Mouse (Mus musculus): ENCODE data around the gene Nbeal2. TPM values are rescaled to one million over a fixed set of nuclear protein-coding genes. Genes with fewer than 3 reads are reported as not detected.

Nbeal2 gene
- polyA plus RNA-seq, 1 experiment from 2014 or later: 2.4 TPM

GRCm38 (mm10) chr9:110667219-110667836, 13.4 kb upstream of the Nbeal2 start:
- H3K27me3 ChIP-seq (ENCODE audit: control insufficient read depth, insufficient read depth, low read length): no peaks in the 10 kb centered on the region
- H3K4me1 ChIP-seq (replicated peaks; ENCODE audit: control insufficient read depth, insufficient read depth, low read length): no peaks in the 10 kb centered on the region
- ATAC-seq (ENCODE audit: low FRiP score) (no peak), DNase-seq (ENCODE audit: low spot score) (no peak)
- no peak overlapping the region for H3K4me3 ChIP-seq (ENCODE audit: low read depth, low read length)
- H3K9ac ChIP-seq (ENCODE audit: low read depth, low read length): no peak overlapping the region
- no peaks in the 10 kb centered on the region for H3K36me3 ChIP-seq (ENCODE audit: control insufficient read depth, insufficient read depth, low read length)
- no peak overlapping the region for H3K4me2 ChIP-seq (replicated peaks; ENCODE audit: low read depth, low read length)
- 76% methylated on average over 4 of the region's 4 CpGs for WGBS
- no peaks in the 10 kb centered on the region for H3K9me3 ChIP-seq (ENCODE audit: control insufficient read depth, low read length)
- H3K27ac ChIP-seq (ENCODE audit: low read depth, low read length): no peak overlapping the region

- Histone ChIP-seq H3K9me3 (ENCODE audit: control insufficient read depth, low read length) (no peaks in the 10 kb centered on the region), H3K36me3 (ENCODE audit: control insufficient read depth, insufficient read depth, low read length) (no peaks in the 10 kb centered on the region), H3K4me1 (replicated peaks; ENCODE audit: control insufficient read depth, insufficient read depth, low read length) (no peaks in the 10 kb centered on the region), H3K4me2 (replicated peaks; ENCODE audit: low read depth, low read length) (no peak overlapping the region), H3K9ac (ENCODE audit: low read depth, low read length) (no peak overlapping the region), H3K27me3 (ENCODE audit: control insufficient read depth, insufficient read depth, low read length) (no peaks in the 10 kb centered on the region), H3K4me3 (ENCODE audit: low read depth, low read length) (no peak overlapping the region), H3K27ac (ENCODE audit: low read depth, low read length) (no peak overlapping the region)
- ATAC-seq (ENCODE audit: low FRiP score): no peak
- DNase-seq (ENCODE audit: low spot score): no peak
- WGBS: 42% methylated on average over 8 of the region's 8 CpGs
Measured at GRCm38 (mm10) chr9:110666374-110666773, 12.4 kb upstream of the Nbeal2 start.

GRCm38 (mm10) chr9:110665912-110666311, 12.0 kb upstream of the Nbeal2 start:
- no peaks in the 10 kb centered on the region for H3K4me1 ChIP-seq (replicated peaks; ENCODE audit: control insufficient read depth, insufficient read depth, low read length)
- no peak overlapping the region for H3K27ac ChIP-seq (ENCODE audit: low read depth, low read length)
- ATAC-seq (ENCODE audit: low FRiP score) (no peak), DNase-seq (ENCODE audit: low spot score) (no peak)
- H3K4me3 ChIP-seq (ENCODE audit: low read depth, low read length): no peak overlapping the region
- no peak overlapping the region for H3K9ac ChIP-seq (ENCODE audit: low read depth, low read length)
- WGBS: 38% methylated on average over 4 of the region's 4 CpGs
- no peak overlapping the region for H3K4me2 ChIP-seq (replicated peaks; ENCODE audit: low read depth, low read length)
- no peaks in the 10 kb centered on the region for H3K36me3 ChIP-seq (ENCODE audit: control insufficient read depth, insufficient read depth, low read length)
- H3K9me3 ChIP-seq (ENCODE audit: control insufficient read depth, low read length): no peaks in the 10 kb centered on the region
- H3K27me3 ChIP-seq (ENCODE audit: control insufficient read depth, insufficient read depth, low read length): no peaks in the 10 kb centered on the region

GRCm38 (mm10) chr9:110662844-110663243, 8.9 kb upstream of the Nbeal2 start:
- no peaks in the 10 kb centered on the region for H3K9me3 ChIP-seq (ENCODE audit: control insufficient read depth, low read length)

GRCm38 (mm10) chr9:110660856-110661612, 7.1 kb upstream of the Nbeal2 start:
- Histone ChIP-seq H3K4me2 (replicated peaks; ENCODE audit: low read depth, low read length) (no peak overlapping the region), H3K9ac (ENCODE audit: low read depth, low read length) (no peak overlapping the region), H3K27me3 (ENCODE audit: control insufficient read depth, insufficient read depth, low read length) (no peaks in the 10 kb centered on the region), H3K27ac (ENCODE audit: low read depth, low read length) (no peak overlapping the region), H3K9me3 (ENCODE audit: control insufficient read depth, low read length) (no peaks in the 10 kb centered on the region), H3K4me3 (ENCODE audit: low read depth, low read length) (no peak overlapping the region), H3K36me3 (ENCODE audit: control insufficient read depth, insufficient read depth, low read length) (no peaks in the 10 kb centered on the region), H3K4me1 (replicated peaks; ENCODE audit: control insufficient read depth, insufficient read depth, low read length) (no peaks in the 10 kb centered on the region)
- no peak for DNase-seq (ENCODE audit: low spot score)
- ATAC-seq (ENCODE audit: low FRiP score): no peak
- WGBS: 87% methylated on average over 7 of the region's 7 CpGs

More at GRCm38 (mm10) chr9:110662844-110663243, 8.9 kb upstream of the Nbeal2 start:
- no peak for DNase-seq (ENCODE audit: low spot score)
- Histone ChIP-seq H3K27ac (ENCODE audit: low read depth, low read length) (no peak overlapping the region), H3K27me3 (ENCODE audit: control insufficient read depth, insufficient read depth, low read length) (no peaks in the 10 kb centered on the region), H3K4me1 (replicated peaks; ENCODE audit: control insufficient read depth, insufficient read depth, low read length) (no peaks in the 10 kb centered on the region), H3K4me3 (ENCODE audit: low read depth, low read length) (no peak overlapping the region), H3K4me2 (replicated peaks; ENCODE audit: low read depth, low read length) (no peak overlapping the region), H3K36me3 (ENCODE audit: control insufficient read depth, insufficient read depth, low read length) (no peaks in the 10 kb centered on the region), H3K9ac (ENCODE audit: low read depth, low read length) (no peak overlapping the region)
- WGBS: 96% methylated on average over 1 of the region's 1 CpGs
- ATAC-seq (ENCODE audit: low FRiP score): no peak

GRCm38 (mm10) chr9:110660208-110660607, 6.2 kb upstream of the Nbeal2 start:
- DNase-seq (ENCODE audit: low spot score): no peak
- WGBS: 87% methylated on average over 2 of the region's 2 CpGs
- ATAC-seq (ENCODE audit: low FRiP score): no peak

GRCm38 (mm10) chr9:110659521-110659920, 5.6 kb upstream of the Nbeal2 start:
- DNase-seq (ENCODE audit: low spot score): no peak
- Histone ChIP-seq H3K4me1 (replicated peaks; ENCODE audit: control insufficient read depth, insufficient read depth, low read length) (peaks cover 3% of the 10 kb centered on the region; the same call in 1 of the 2 replicates), H3K9ac (ENCODE audit: low read depth, low read length) (no peak overlapping the region), H3K9me3 (ENCODE audit: control insufficient read depth, low read length) (no peaks in the 10 kb centered on the region), H3K36me3 (ENCODE audit: control insufficient read depth, insufficient read depth, low read length) (no peaks in the 10 kb centered on the region), H3K27ac (ENCODE audit: low read depth, low read length) (no peak overlapping the region), H3K4me2 (replicated peaks; ENCODE audit: low read depth, low read length) (no peak overlapping the region), H3K27me3 (ENCODE audit: control insufficient read depth, insufficient read depth, low read length) (no peaks in the 10 kb centered on the region), H3K4me3 (ENCODE audit: low read depth, low read length) (no peak overlapping the region)
- 94% methylated on average over 12 of the region's 12 CpGs for WGBS
- ATAC-seq (ENCODE audit: low FRiP score): no peak

More at GRCm38 (mm10) chr9:110660208-110660607, 6.2 kb upstream of the Nbeal2 start:
- Histone ChIP-seq H3K4me2 (replicated peaks; ENCODE audit: low read depth, low read length) (no peak overlapping the region), H3K4me3 (ENCODE audit: low read depth, low read length) (no peak overlapping the region), H3K9ac (ENCODE audit: low read depth, low read length) (no peak overlapping the region), H3K36me3 (ENCODE audit: control insufficient read depth, insufficient read depth, low read length) (no peaks in the 10 kb centered on the region), H3K27ac (ENCODE audit: low read depth, low read length) (no peak overlapping the region), H3K9me3 (ENCODE audit: control insufficient read depth, low read length) (no peaks in the 10 kb centered on the region), H3K27me3 (ENCODE audit: control insufficient read depth, insufficient read depth, low read length) (no peaks in the 10 kb centered on the region), H3K4me1 (replicated peaks; ENCODE audit: control insufficient read depth, insufficient read depth, low read length) (peaks cover 3% of the 10 kb centered on the region; the same call in 1 of the 2 replicates)

- peak overlapping the region; percentile 51 for H3K4me3 ChIP-seq (ENCODE audit: low read depth, low read length)
- 83% methylated on average over 13 of the region's 13 CpGs for WGBS
- DNase-seq (ENCODE audit: low spot score) (no peak), ATAC-seq (ENCODE audit: low FRiP score) (no peak)
- H3K9ac ChIP-seq (ENCODE audit: low read depth, low read length): no peak overlapping the region; the same call in 1 of the 2 replicates
- peak overlapping the region; percentile 38 for H3K4me2 ChIP-seq (replicated peaks; ENCODE audit: low read depth, low read length)
- H3K36me3 ChIP-seq (ENCODE audit: control insufficient read depth, insufficient read depth, low read length): no peaks in the 10 kb centered on the region
- peaks cover 9% of the 10 kb centered on the region for H3K27me3 ChIP-seq (ENCODE audit: control insufficient read depth, insufficient read depth, low read length)
- H3K4me1 ChIP-seq (replicated peaks; ENCODE audit: control insufficient read depth, insufficient read depth, low read length): peaks cover 4% of the 10 kb centered on the region
- no peak overlapping the region for H3K27ac ChIP-seq (ENCODE audit: low read depth, low read length)
- no peaks in the 10 kb centered on the region for H3K9me3 ChIP-seq (ENCODE audit: control insufficient read depth, low read length)
Measured at GRCm38 (mm10) chr9:110657474-110658078, 3.6 kb upstream of the Nbeal2 start.
